Mouse (Mus musculus): ENCODE results near the gene Atxn1. TPM values are rescaled to one million over a fixed set of nuclear protein-coding genes. Genes with fewer than 3 reads are reported as not detected.

Gene Atxn1
- polyA plus RNA-seq, 1 experiment from 2014 or later: 1.6 TPM

- DNase-seq (ENCODE audit: extremely low spot score, low spot score): no peak
- 91% methylated on average over 10 of the region's 10 CpGs for WGBS
- peaks cover 4% of the 10 kb centered on the region; the same call in 1 of the 2 replicates for H3K4me1 ChIP-seq
These were observed 302.0 kb downstream of the Atxn1 start for GRCm38 (mm10) chr13:45662852-45663251.

GRCm38 (mm10) chr13:45662216-45662615 lies 302.6 kb downstream of the Atxn1 start:
- Histone ChIP-seq H3K4me3 (no peak overlapping the region), H3K4me1 (peaks cover 4% of the 10 kb centered on the region; the same call in 1 of the 2 replicates), H3K9me3 (no peaks in the 10 kb centered on the region), H3K27me3 (ENCODE audit: poor library complexity, severe bottlenecking) (no peaks in the 10 kb centered on the region), H3K27ac (no peak overlapping the region), H3K36me3 (replicated peaks) (no peaks in the 10 kb centered on the region)
- WGBS: 73% methylated on average over 3 of the region's 3 CpGs
- no peak for DNase-seq (ENCODE audit: extremely low spot score, low spot score)

More at GRCm38 (mm10) chr13:45662852-45663251, 302.0 kb downstream of the Atxn1 start:
- no peaks in the 10 kb centered on the region for H3K9me3 ChIP-seq
- H3K4me3 ChIP-seq: no peak overlapping the region
- H3K27ac ChIP-seq: no peak overlapping the region
- no peaks in the 10 kb centered on the region for H3K27me3 ChIP-seq (ENCODE audit: poor library complexity, severe bottlenecking)
- no peaks in the 10 kb centered on the region for H3K36me3 ChIP-seq (replicated peaks)

GRCm38 (mm10) chr13:45661283-45662185 lies 303.3 kb downstream of the Atxn1 start:
- DNase-seq (ENCODE audit: extremely low spot score, low spot score): no peak
- H3K27me3 ChIP-seq (ENCODE audit: poor library complexity, severe bottlenecking): no peaks in the 10 kb centered on the region
- H3K9me3 ChIP-seq: no peaks in the 10 kb centered on the region
- peaks cover 4% of the 10 kb centered on the region; the same call in 1 of the 2 replicates for H3K4me1 ChIP-seq
- no peaks in the 10 kb centered on the region for H3K36me3 ChIP-seq (replicated peaks)
- 89% methylated on average over 12 of the region's 12 CpGs for WGBS
- no peak overlapping the region for H3K4me3 ChIP-seq
- no peak overlapping the region for H3K27ac ChIP-seq

GRCm38 (mm10) chr13:45659813-45660212 lies 305.0 kb downstream of the Atxn1 start:
- no peaks in the 10 kb centered on the region for H3K27me3 ChIP-seq (ENCODE audit: poor library complexity, severe bottlenecking)
- H3K36me3 ChIP-seq (replicated peaks): no peaks in the 10 kb centered on the region
- peaks cover 4% of the 10 kb centered on the region; the same call in 1 of the 2 replicates for H3K4me1 ChIP-seq
- H3K4me3 ChIP-seq: no peak overlapping the region
- 81% methylated on average over 4 of the region's 4 CpGs for WGBS
- DNase-seq (ENCODE audit: extremely low spot score, low spot score): no peak
- H3K9me3 ChIP-seq: no peaks in the 10 kb centered on the region
- H3K27ac ChIP-seq: no peak overlapping the region

GRCm38 (mm10) chr13:45658343-45658742 lies 306.5 kb downstream of the Atxn1 start:
- Histone ChIP-seq H3K36me3 (replicated peaks) (no peaks in the 10 kb centered on the region), H3K4me1 (peaks cover 4% of the 10 kb centered on the region; the same call in 1 of the 2 replicates), H3K4me3 (no peak overlapping the region), H3K27me3 (ENCODE audit: poor library complexity, severe bottlenecking) (no peaks in the 10 kb centered on the region), H3K27ac (no peak overlapping the region), H3K9me3 (no peaks in the 10 kb centered on the region)
- 92% methylated on average over 5 of the region's 5 CpGs for WGBS
- no peak for DNase-seq (ENCODE audit: extremely low spot score, low spot score)

- 98% methylated on average over 1 of the region's 1 CpGs for WGBS
- no peaks in the 10 kb centered on the region; the same call in 1 of the 2 replicates for H3K4me1 ChIP-seq
- H3K27ac ChIP-seq: no peak overlapping the region
- no peak overlapping the region for H3K4me3 ChIP-seq
- H3K9me3 ChIP-seq: no peaks in the 10 kb centered on the region
- H3K36me3 ChIP-seq (replicated peaks): no peaks in the 10 kb centered on the region
- no peaks in the 10 kb centered on the region for H3K27me3 ChIP-seq (ENCODE audit: poor library complexity, severe bottlenecking)
- no peak for DNase-seq (ENCODE audit: extremely low spot score, low spot score)
These were observed 307.6 kb downstream of the Atxn1 start for GRCm38 (mm10) chr13:45657176-45657575.

- Histone ChIP-seq H3K27me3 (ENCODE audit: poor library complexity, severe bottlenecking) (no peaks in the 10 kb centered on the region), H3K4me1 (no peaks in the 10 kb centered on the region), H3K36me3 (replicated peaks) (no peaks in the 10 kb centered on the region), H3K27ac (no peak overlapping the region), H3K9me3 (no peaks in the 10 kb centered on the region; the same call in 1 of the 2 replicates), H3K4me3 (no peak overlapping the region)
- no peak for DNase-seq (ENCODE audit: extremely low spot score, low spot score)
- WGBS: 86% methylated on average over 10 of the region's 10 CpGs
These were observed 313.1 kb downstream of the Atxn1 start for GRCm38 (mm10) chr13:45651652-45652241.

- no peak for DNase-seq (ENCODE audit: extremely low spot score, low spot score)
- 83% methylated on average over 4 of the region's 4 CpGs for WGBS
- Histone ChIP-seq H3K27me3 (ENCODE audit: poor library complexity, severe bottlenecking) (no peaks in the 10 kb centered on the region), H3K4me1 (no peaks in the 10 kb centered on the region), H3K36me3 (replicated peaks) (no peaks in the 10 kb centered on the region), H3K4me3 (no peak overlapping the region), H3K9me3 (no peaks in the 10 kb centered on the region; the same call in 1 of the 2 replicates), H3K27ac (no peak overlapping the region)
These were observed 315.5 kb downstream of the Atxn1 start for GRCm38 (mm10) chr13:45649197-45649812.

- Histone ChIP-seq H3K4me1 (peaks cover 5% of the 10 kb centered on the region; the same call in 1 of the 2 replicates), H3K27me3 (ENCODE audit: poor library complexity, severe bottlenecking) (no peaks in the 10 kb centered on the region), H3K4me3 (no peak overlapping the region), H3K27ac (no peak overlapping the region), H3K9me3 (no peaks in the 10 kb centered on the region; the same call in 1 of the 2 replicates), H3K36me3 (replicated peaks) (no peaks in the 10 kb centered on the region)
- WGBS: 85% methylated on average over 6 of the region's 6 CpGs
- no peak for DNase-seq (ENCODE audit: extremely low spot score, low spot score)
These were observed 320.9 kb downstream of the Atxn1 start for GRCm38 (mm10) chr13:45643780-45644395.

GRCm38 (mm10) chr13:45642913-45643312 lies 321.9 kb downstream of the Atxn1 start:
- Histone ChIP-seq H3K9me3 (no peaks in the 10 kb centered on the region; the same call in 1 of the 2 replicates), H3K27ac (no peak overlapping the region), H3K27me3 (ENCODE audit: poor library complexity, severe bottlenecking) (no peaks in the 10 kb centered on the region), H3K36me3 (replicated peaks) (no peaks in the 10 kb centered on the region), H3K4me3 (no peak overlapping the region), H3K4me1 (peaks cover 5% of the 10 kb centered on the region; the same call in 1 of the 2 replicates)
- 82% methylated on average over 7 of the region's 7 CpGs for WGBS
- DNase-seq (ENCODE audit: extremely low spot score, low spot score): no peak

GRCm38 (mm10) chr13:45640431-45640830 lies 324.4 kb downstream of the Atxn1 start:
- H3K4me1 ChIP-seq: peaks cover 5% of the 10 kb centered on the region; the same call in 1 of the 2 replicates
- DNase-seq (ENCODE audit: extremely low spot score, low spot score): no peak
- no peak overlapping the region for H3K4me3 ChIP-seq
- no peak overlapping the region for H3K27ac ChIP-seq
- H3K27me3 ChIP-seq (ENCODE audit: poor library complexity, severe bottlenecking): no peaks in the 10 kb centered on the region
- H3K9me3 ChIP-seq: no peaks in the 10 kb centered on the region
- no peaks in the 10 kb centered on the region for H3K36me3 ChIP-seq (replicated peaks)
- 70% methylated on average over 5 of the region's 5 CpGs for WGBS

- Histone ChIP-seq H3K4me3 (no peak overlapping the region), H3K9me3 (no peaks in the 10 kb centered on the region), H3K4me1 (peaks cover 5% of the 10 kb centered on the region; the same call in 1 of the 2 replicates), H3K27ac (no peak overlapping the region), H3K36me3 (replicated peaks) (no peaks in the 10 kb centered on the region), H3K27me3 (ENCODE audit: poor library complexity, severe bottlenecking) (no peaks in the 10 kb centered on the region)
- 91% methylated on average over 1 of the region's 1 CpGs for WGBS
- no peak for DNase-seq (ENCODE audit: extremely low spot score, low spot score)
These were observed 326.5 kb downstream of the Atxn1 start for GRCm38 (mm10) chr13:45638281-45638680.

Measured in forebrain, embryonic 10.5 days (tissue).